Mouse (Mus musculus): ENCODE results near the gene Rpl27a.

DNA sequence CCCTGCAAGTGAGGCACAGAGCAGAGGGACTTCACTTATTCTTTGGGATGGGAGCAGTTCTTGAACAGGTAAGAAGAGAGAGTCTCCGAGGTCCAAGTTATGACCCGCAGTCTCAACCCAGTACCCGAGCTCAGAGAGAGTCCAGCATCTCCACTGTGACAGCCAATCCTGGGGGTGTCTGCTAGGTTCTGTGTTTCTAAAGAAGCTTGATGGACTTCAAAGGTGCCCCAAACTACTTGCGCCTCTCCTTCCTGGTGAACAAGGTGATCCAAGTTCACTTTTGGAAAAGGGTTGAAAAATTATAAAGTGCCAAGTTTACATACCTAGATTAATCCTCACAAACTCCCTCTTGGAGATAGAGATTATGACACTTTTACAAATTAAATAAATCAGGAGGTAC is 10.9 kb upstream of the Rpl27a start, which contains the start of gene Trim66:
- TF ChIP-seq CTCF (IDR thresholded peaks at IDR 0.05 in 2 of 3, conservative IDR thresholded peaks at IDR 0.05 in 1 of 3; ENCODE audit: control insufficient read depth in 1 of 3, insufficient read depth in 1 of 3, low read depth in 2 of 3, low read length in 3 of 3, poor library complexity in 1 of 3, severe bottlenecking in 1 of 3) (no peak), MYC (IDR thresholded peaks at IDR 0.05; ENCODE audit: low read depth, low read length) (no peak), NRF1 (IDR thresholded peaks at IDR 0.05; ENCODE audit: insufficient read depth, low read depth, low read length, poor library complexity, severe bottlenecking) (no peak), MXI1 (IDR thresholded peaks at IDR 0.05; ENCODE audit: low read depth, low read length) (no peak), MAZ (IDR thresholded peaks at IDR 0.05; ENCODE audit: low read depth, low read length) (no peak), TCF12 (IDR thresholded peaks at IDR 0.05; ENCODE audit: low read depth, low read length) (no peak)

Measured in MEL (cell line).